Mouse (Mus musculus) neural tube, embryonic 14.5 days (tissue): Measurements from ENCODE around the gene Thnsl1. TPM values are rescaled to one million over a fixed set of nuclear protein-coding genes. Genes with fewer than 3 reads are reported as not detected.

Source experiments
- ATAC-seq: fragments of 200-750 bp; cut with Nextera tagmentation; 2 replicates; pipeline ENCODE4 v1.8.0; 2017; ENCODE audit warnings: low read depth, mild to moderate bottlenecking, moderate TSS enrichment, moderate library complexity
- H3K27ac ChIP-seq: fragments of 300-500 bp; sonication (generic); 2 replicates; pipeline ENCODE4 v1.5.1; 2014; ENCODE audit warnings: low read depth, mild to moderate bottlenecking, control low read depth, low read length, moderate library complexity, mixed read lengths
- H3K27me3 ChIP-seq: fragments of 300-500 bp; sonication (generic); 2 replicates; pipeline ENCODE4 v1.6.1; 2014; ENCODE audit warnings: low read length; ENCODE audit not compliant: control insufficient read depth, insufficient read depth
- H3K36me3 ChIP-seq: fragments of 300-500 bp; sonication (generic); 2 replicates; pipeline ENCODE4 v1.6.1; 2014; ENCODE audit warnings: low read length, mixed read lengths; ENCODE audit not compliant: control insufficient read depth, insufficient read depth
- H3K4me1 ChIP-seq: fragments of 300-500 bp; sonication (generic); 2 replicates; pipeline ENCODE4 v1.6.1; 2014; ENCODE audit warnings: low read length; ENCODE audit not compliant: control insufficient read depth, insufficient read depth
- H3K4me2 ChIP-seq: fragments of 300-500 bp; sonication (generic); 2 replicates; pipeline ENCODE4 v1.6.1; 2014; ENCODE audit warnings: mild to moderate bottlenecking, low read depth, low read length, control low read depth
- H3K4me3 ChIP-seq: fragments of 300-500 bp; sonication (generic); 2 replicates; pipeline ENCODE4 v1.5.1; 2014; ENCODE audit warnings: low read depth, low read length, control low read depth, mixed read lengths
- H3K9ac ChIP-seq: fragments of 300-500 bp; sonication (generic); replicated peaks from 2 replicates; pipeline ENCODE4 v1.6.1; 2014; ENCODE audit warnings: low read depth, mild to moderate bottlenecking, control low read depth, low read length, mixed read lengths
- H3K9me3 ChIP-seq: fragments of 300-500 bp; sonication (generic); 2 replicates; pipeline ENCODE4 v1.6.1; 2016; ENCODE audit warnings: low read length; ENCODE audit not compliant: control insufficient read depth
- WGBS: fragments of 180-500 bp; shearing (Covaris S2); extraction: QIAGEN DNeasy Blood & Tissue Kit; methylation state at CpG from one replicate; pipeline ENCODE4 v1.1.7; 2014; 5-methylcytosine and 5-hydroxymethylcytosine counted together
- polyA plus RNA-seq: library from polyadenylated mRNA; unstranded; fragments of >200 nt; fragmentation: Nextera tagmentation; extraction: Ambion mirVana; gene quantifications from 2 replicates; pipeline ENCODE4 v1.2.1, GENCODE M21; 2014

Gene Thnsl1
- polyA plus RNA-seq, 1 experiment from 2014 or later = 24.8 TPM

DNA sequence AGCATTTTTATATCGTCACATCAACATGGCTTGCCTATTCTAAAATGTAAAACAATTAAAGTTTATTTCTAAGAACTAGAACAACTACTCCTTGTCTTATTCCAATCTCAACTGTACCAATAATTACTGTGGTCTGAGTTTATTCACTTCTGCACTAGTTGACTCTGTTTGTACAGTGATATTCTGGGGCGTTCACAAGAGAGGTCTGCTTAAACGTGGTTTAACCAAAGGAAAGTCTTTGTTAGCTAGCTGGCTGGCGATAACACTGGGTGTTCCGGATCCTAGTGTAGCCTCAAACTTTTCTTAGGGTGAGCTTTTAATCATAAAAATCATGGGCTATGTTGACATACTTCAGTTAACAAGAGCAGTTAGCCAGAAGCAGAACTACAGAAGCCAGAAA is 10.3 kb upstream of the Thnsl1 start:
- 95% methylated on average over 5 of the region's 5 CpGs for WGBS
- no peak for ATAC-seq
- Histone ChIP-seq H3K27me3 (no peaks in the 10 kb centered on the region), H3K4me1 (no peaks in the 10 kb centered on the region), H3K4me3 (no peak overlapping the region), H3K27ac (no peak overlapping the region), H3K9ac (no peak overlapping the region), H3K9me3 (no peaks in the 10 kb centered on the region), H3K36me3 (no peaks in the 10 kb centered on the region), H3K4me2 (no peak overlapping the region)

- H3K27me3 ChIP-seq = no peaks in the 10 kb centered on the region
- no peak for ATAC-seq
- H3K4me2 ChIP-seq = no peak overlapping the region
- no peak overlapping the region for H3K27ac ChIP-seq
- no peak overlapping the region for H3K9ac ChIP-seq
- no peaks in the 10 kb centered on the region for H3K9me3 ChIP-seq
- 64% methylated on average over 3 of the region's 3 CpGs for WGBS
- no peaks in the 10 kb centered on the region for H3K4me1 ChIP-seq
- H3K4me3 ChIP-seq = no peak overlapping the region
- no peaks in the 10 kb centered on the region for H3K36me3 ChIP-seq
Observed at GRCm38 (mm10) chr2:21199051-21199450, 6.5 kb upstream of the Thnsl1 start.

DNA sequence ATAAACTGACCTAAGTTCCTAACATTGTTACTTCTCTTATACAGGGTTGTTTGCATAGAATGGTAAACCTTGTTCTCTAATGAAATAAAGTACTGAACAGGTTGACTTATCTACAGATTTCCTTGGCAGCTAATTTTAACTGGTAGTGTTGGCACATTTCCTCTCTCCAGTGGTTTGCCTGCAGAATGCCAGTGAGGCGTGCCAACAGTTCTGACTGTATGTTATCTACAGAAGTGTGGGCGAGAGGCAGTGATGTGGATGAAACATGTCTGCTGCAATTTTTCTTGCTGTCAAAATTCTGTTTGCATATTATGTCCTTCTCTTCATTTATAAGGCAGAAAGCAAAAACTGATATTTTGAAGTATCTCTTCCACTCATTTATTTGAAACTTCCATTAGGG is 2.8 kb upstream of the Thnsl1 start:
- H3K4me1 ChIP-seq = peaks cover 5% of the 10 kb centered on the region; the same call in 1 of the 2 replicates
- no peak overlapping the region for H3K4me2 ChIP-seq
- no peaks in the 10 kb centered on the region for H3K27me3 ChIP-seq
- no peak for ATAC-seq
- H3K9me3 ChIP-seq = no peaks in the 10 kb centered on the region
- no peak overlapping the region for H3K4me3 ChIP-seq
- 82% methylated on average over 2 of the region's 2 CpGs for WGBS
- H3K27ac ChIP-seq = no peak overlapping the region
- no peaks in the 10 kb centered on the region for H3K36me3 ChIP-seq
- no peak overlapping the region for H3K9ac ChIP-seq

- H3K4me1 ChIP-seq = peaks cover 5% of the 10 kb centered on the region; the same call in 1 of the 2 replicates
- under 1% methylated on average over 19 of the region's 19 CpGs for WGBS
- peak; percentile 92 for ATAC-seq
Observed at GRCm38 (mm10) chr2:21205831-21206159, 271 bp downstream of the Thnsl1 start.

DNA sequence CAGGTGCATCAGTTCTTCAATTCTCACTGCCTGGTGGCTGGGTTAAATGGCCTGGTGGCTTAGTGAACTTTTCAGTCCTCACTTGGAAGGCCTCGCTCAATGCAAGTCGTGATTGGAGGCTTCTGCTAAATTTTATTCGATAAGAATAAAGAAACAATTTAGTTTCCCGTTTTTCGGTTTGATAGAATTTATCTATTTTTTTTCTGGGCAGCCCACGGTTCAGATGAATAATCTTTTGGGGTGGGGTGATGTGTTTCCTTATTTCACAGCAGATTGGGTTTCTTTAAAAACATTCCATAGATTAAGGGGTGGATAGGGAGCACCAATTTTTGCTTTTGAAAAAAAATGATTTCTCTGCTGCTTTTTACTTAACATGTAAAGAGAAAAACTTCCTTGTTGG is 754 bp downstream of the Thnsl1 start:
- no peaks in the 10 kb centered on the region for H3K27me3 ChIP-seq
- no peak for ATAC-seq
- H3K4me2 ChIP-seq = peak overlapping the region; percentile 60
- no peaks in the 10 kb centered on the region for H3K9me3 ChIP-seq
- H3K27ac ChIP-seq = no peak overlapping the region
- WGBS = 48% methylated on average over 6 of the region's 6 CpGs
- peak overlapping the region; percentile 70 for H3K9ac ChIP-seq
- no peaks in the 10 kb centered on the region for H3K36me3 ChIP-seq
- H3K4me1 ChIP-seq = peaks cover 5% of the 10 kb centered on the region; the same call in 1 of the 2 replicates
- H3K4me3 ChIP-seq = peak overlapping the region; percentile 68

More at GRCm38 (mm10) chr2:21205831-21206159, 271 bp downstream of the Thnsl1 start:
- Histone ChIP-seq H3K9ac (peak overlapping the region; percentile 70), H3K27ac (peak overlapping the region; percentile 78), H3K4me2 (peak overlapping the region; percentile 60), H3K36me3 (no peaks in the 10 kb centered on the region), H3K9me3 (no peaks in the 10 kb centered on the region), H3K27me3 (no peaks in the 10 kb centered on the region), H3K4me3 (peak overlapping the region; percentile 68)

- H3K27ac ChIP-seq = no peak overlapping the region
- 83% methylated on average over 6 of the region's 6 CpGs for WGBS
- peaks cover 3% of the 10 kb centered on the region; the same call in 1 of the 2 replicates for H3K4me1 ChIP-seq
- no peak overlapping the region for H3K4me2 ChIP-seq
- no peaks in the 10 kb centered on the region for H3K36me3 ChIP-seq
- no peak for ATAC-seq
- H3K9ac ChIP-seq = no peak overlapping the region
- H3K27me3 ChIP-seq = no peaks in the 10 kb centered on the region
- no peak overlapping the region for H3K4me3 ChIP-seq
- no peaks in the 10 kb centered on the region for H3K9me3 ChIP-seq
Observed at GRCm38 (mm10) chr2:21211361-21211760, 5.8 kb downstream of the Thnsl1 start.

- no peaks in the 10 kb centered on the region for H3K9me3 ChIP-seq
- H3K27ac ChIP-seq = no peak overlapping the region
- H3K36me3 ChIP-seq = no peaks in the 10 kb centered on the region
- no peak overlapping the region for H3K9ac ChIP-seq
- H3K4me2 ChIP-seq = no peak overlapping the region
- H3K4me1 ChIP-seq = no peaks in the 10 kb centered on the region
- ATAC-seq = no peak
- no peak overlapping the region for H3K4me3 ChIP-seq
- no peaks in the 10 kb centered on the region for H3K27me3 ChIP-seq
Observed at GRCm38 (mm10) chr2:21214322-21214721, 8.8 kb downstream of the Thnsl1 start.

DNA sequence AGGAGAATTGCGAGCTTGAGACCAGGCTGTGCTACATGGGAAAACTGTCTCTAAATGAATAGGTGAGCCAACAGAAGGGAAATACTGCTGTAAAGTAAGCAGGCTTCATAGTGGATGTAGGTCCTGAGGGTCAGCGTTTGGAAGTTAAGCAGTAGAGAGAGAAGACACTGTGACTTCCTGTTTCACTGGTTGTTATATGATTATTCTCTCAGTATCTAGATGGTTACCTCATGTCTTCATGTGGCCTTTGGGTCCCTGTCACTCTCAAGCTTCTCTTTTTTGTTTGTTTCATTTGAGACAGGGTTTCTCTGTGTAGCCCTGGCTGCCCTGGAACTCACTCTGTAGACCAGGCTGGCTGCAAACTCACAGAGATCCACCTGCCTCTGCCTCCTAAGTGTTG is 9.8 kb downstream of the Thnsl1 start:
- H3K4me1 ChIP-seq = no peaks in the 10 kb centered on the region
- H3K36me3 ChIP-seq = no peaks in the 10 kb centered on the region
- H3K27ac ChIP-seq = no peak overlapping the region
- ATAC-seq = no peak
- no peak overlapping the region for H3K9ac ChIP-seq
- no peaks in the 10 kb centered on the region for H3K27me3 ChIP-seq
- no peak overlapping the region for H3K4me2 ChIP-seq
- no peaks in the 10 kb centered on the region for H3K9me3 ChIP-seq
- WGBS = 93% methylated on average over 2 of the region's 2 CpGs
- H3K4me3 ChIP-seq = no peak overlapping the region

DNA sequence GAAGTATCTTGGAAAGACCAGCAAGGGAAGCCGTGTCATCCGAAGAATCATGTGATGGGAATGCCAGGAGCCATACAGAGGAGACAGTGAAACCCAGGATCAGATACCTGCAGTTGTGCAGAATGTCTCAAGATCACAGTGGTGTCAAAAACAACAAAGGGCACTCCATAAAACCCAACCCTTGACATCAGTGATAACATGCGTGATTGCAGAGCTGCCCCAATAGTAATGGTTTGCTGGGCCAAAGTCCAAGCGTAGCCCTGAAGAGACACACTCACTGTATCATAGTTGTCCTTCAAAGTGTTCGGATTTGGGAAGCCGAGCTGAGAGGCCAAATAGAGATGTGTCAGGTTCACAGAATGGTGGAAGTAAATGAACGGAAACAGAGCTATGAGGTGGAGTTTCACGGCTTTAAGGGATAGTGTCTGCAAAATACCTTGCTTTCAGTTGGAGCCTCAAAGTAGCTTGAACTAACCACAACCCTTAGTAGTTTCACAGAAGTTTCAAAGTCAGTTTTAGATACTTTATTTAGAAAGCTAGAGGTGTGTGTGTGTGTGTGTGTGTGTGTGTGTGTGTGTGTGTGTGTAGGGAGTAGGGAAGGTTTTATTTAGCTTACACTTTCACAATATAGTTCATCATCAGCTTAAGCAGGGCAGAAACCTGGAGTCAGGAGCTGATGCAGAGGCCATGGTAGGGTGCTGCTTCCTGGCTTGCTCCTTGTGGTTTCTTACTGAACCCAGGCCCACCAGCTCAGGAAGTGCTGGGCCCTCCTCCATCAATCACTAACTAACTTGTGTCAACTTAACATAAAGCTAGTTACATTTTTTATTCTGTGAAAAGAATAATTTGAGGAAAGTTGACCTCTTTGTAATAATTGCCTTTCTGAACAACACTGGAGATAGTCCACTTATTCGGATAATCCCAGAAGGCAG is 17.2 kb downstream of the Thnsl1 start:
- H3K27ac ChIP-seq = no peak overlapping the region
- WGBS = 96% methylated on average over 9 of the region's 9 CpGs
- H3K4me3 ChIP-seq = no peak overlapping the region
- no peaks in the 10 kb centered on the region for H3K27me3 ChIP-seq
- no peaks in the 10 kb centered on the region for H3K4me1 ChIP-seq
- H3K36me3 ChIP-seq = no peaks in the 10 kb centered on the region
- no peak for ATAC-seq
- no peak overlapping the region for H3K9ac ChIP-seq
- H3K9me3 ChIP-seq = no peaks in the 10 kb centered on the region
- H3K4me2 ChIP-seq = no peak overlapping the region
